Mouse (Mus musculus) CH12.LX (cell line): Measurements from ENCODE around the gene Soga1.
A peak's percentile ranks its signal among the peaks of the same experiment; 100 is the strongest.

ENCODE experiments used
- CTCF ChIP-seq, 2 experiments: IDR thresholded peaks in 1 of 2; conservative IDR thresholded peaks in 1 of 2; 2 replicates each; pipeline ENCODE4 v1.5.1; 2011 to 2012; ENCODE audit warnings: low read depth in 2 of 2, low read length in 2 of 2, improper control_type of control experiment in 1 of 2, inconsistent platforms in 1 of 2, mild to moderate bottlenecking in 1 of 2, moderate library complexity in 1 of 2
- ETS1 ChIP-seq: conservative IDR thresholded peaks from 2 replicates; pipeline ENCODE4 v1.6.1; 2012; ENCODE audit warnings: low read depth, mild to moderate bottlenecking, inconsistent platforms, low read length, improper control_type of control experiment, moderate library complexity
- MXI1 ChIP-seq: IDR thresholded peaks from 2 replicates; pipeline ENCODE4 v1.6.1; 2011; ENCODE audit warnings: mild to moderate bottlenecking, low read depth, low read length, improper control_type of control experiment
- POLR2A ChIP-seq: IDR thresholded peaks from 2 replicates; pipeline ENCODE4 v1.6.1; 2011; ENCODE audit warnings: low read depth, mild to moderate bottlenecking, improper control_type of control experiment, low read length
- TCF12 ChIP-seq: IDR thresholded peaks from 2 replicates; pipeline ENCODE4 v1.6.1; 2014; ENCODE audit warnings: low read depth, mild to moderate bottlenecking, inconsistent platforms, low read length, improper control_type of control experiment
- UBTF ChIP-seq: IDR thresholded peaks from 2 replicates; pipeline ENCODE4 v1.6.1; 2012; ENCODE audit warnings: low read depth, mild to moderate bottlenecking, inconsistent platforms, low read length, improper control_type of control experiment, moderate library complexity
- USF1 ChIP-seq: IDR thresholded peaks from 2 replicates; pipeline ENCODE4 v1.6.1; 2014; ENCODE audit warnings: low read depth, mild to moderate bottlenecking, inconsistent platforms, low read length, improper control_type of control experiment

GRCm38 (mm10) chr2:157128072-157128471 is 49.0 kb upstream of the Soga1 start:
- no peak for TF ChIP-seq MXI1
- no peak for TF ChIP-seq POLR2A
- TF ChIP-seq CTCF (conservative IDR thresholded peaks at IDR 0.05 in 1 of 2, IDR thresholded peaks at IDR 0.05 in 1 of 2; ENCODE audit: low read depth in 2 of 2, low read length in 2 of 2): peak in 1 of 2 experiments; percentile 73; a peak in 2 of 4 replicates
- TF ChIP-seq ETS1: no peak
- no peak for TF ChIP-seq UBTF
- peak; percentile 21; the same call in 1 of the 2 replicates for TF ChIP-seq TCF12
- no peak for TF ChIP-seq USF1
